Mouse (Mus musculus) neural tube, embryonic 11.5 days (tissue): ENCODE measurements at regions not wholly inside any gene's neighbourhood (a gene's known extent, or its start where the extent isn't known, plus 50 kb on each side); places are given as distances from the start of the nearest gene placed in this dataset.

ENCODE experiments used
- ATAC-seq: fragments of 200-750 bp; cut with Nextera tagmentation; 2 replicates; pipeline ENCODE4 v1.8.0; 2017; ENCODE audit warnings: moderate number of reproducible peaks, mild to moderate bottlenecking, moderate TSS enrichment, moderate library complexity; ENCODE audit not compliant: insufficient read depth, low FRiP score, low TSS enrichment
- DNase-seq: peaks from one replicate; pipeline ENCODE4 v3.0.0-alpha.2; 2015; ENCODE audit warnings: low spot score
- H3K27ac ChIP-seq: fragments of 300-500 bp; sonication (generic); 2 replicates; pipeline ENCODE4 v1.5.1; 2014; ENCODE audit warnings: low read depth, mild to moderate bottlenecking, low read length
- H3K27me3 ChIP-seq: fragments of 300-500 bp; sonication (generic); 2 replicates; pipeline ENCODE4 v1.6.1; 2014; ENCODE audit warnings: mild to moderate bottlenecking, low read length, mixed read lengths; ENCODE audit not compliant: control insufficient read depth, insufficient read depth
- H3K36me3 ChIP-seq: fragments of 300-500 bp; sonication (generic); 2 replicates; pipeline ENCODE4 v1.6.1; 2014; ENCODE audit warnings: mild to moderate bottlenecking, low read length, moderate library complexity, mixed read lengths; ENCODE audit not compliant: control insufficient read depth, insufficient read depth
- H3K4me1 ChIP-seq: fragments of 300-500 bp; sonication (generic); 2 replicates; pipeline ENCODE4 v1.6.1; 2014; ENCODE audit warnings: low read length, mixed read lengths; ENCODE audit not compliant: control insufficient read depth, insufficient read depth
- H3K4me2 ChIP-seq: fragments of 300-500 bp; sonication (generic); 2 replicates; pipeline ENCODE4 v1.6.1; 2014; ENCODE audit warnings: low read depth, mild to moderate bottlenecking, moderate library complexity
- H3K4me3 ChIP-seq: fragments of 300-500 bp; sonication (generic); 2 replicates; pipeline ENCODE4 v1.5.1; 2014; ENCODE audit warnings: low read depth, low read length
- H3K9ac ChIP-seq: fragments of 300-500 bp; sonication (generic); 2 replicates; pipeline ENCODE4 v1.6.1; 2014; ENCODE audit warnings: mild to moderate bottlenecking, low read length
- H3K9me3 ChIP-seq: fragments of 300-500 bp; sonication (generic); 2 replicates; pipeline ENCODE4 v1.6.1; 2016; ENCODE audit warnings: low read length; ENCODE audit not compliant: control insufficient read depth
- WGBS: fragments of 180-500 bp; shearing (Covaris S2); extraction: QIAGEN DNeasy Blood & Tissue Kit; methylation state at CpG from one replicate; pipeline ENCODE4 v1.1.7; 2014; 5-methylcytosine and 5-hydroxymethylcytosine counted together

- Histone ChIP-seq H3K36me3 (no peaks in the 10 kb centered on the region), H3K27me3 (no peaks in the 10 kb centered on the region), H3K4me3 (no peak overlapping the region), H3K9ac (no peak overlapping the region), H3K9me3 (no peaks in the 10 kb centered on the region), H3K4me1 (no peaks in the 10 kb centered on the region), H3K27ac (no peak overlapping the region), H3K4me2 (no peak overlapping the region)
- no peak for DNase-seq
- 46% methylated on average over 7 of the region's 7 CpGs for WGBS
- no peak for ATAC-seq
Measured at GRCm38 (mm10) chr13:101464928-101465747, 302.9 kb downstream of the Pik3r1 start.

- Histone ChIP-seq H3K4me1 (no peaks in the 10 kb centered on the region), H3K27ac (no peak overlapping the region), H3K4me3 (no peak overlapping the region), H3K9ac (no peak overlapping the region), H3K27me3 (no peaks in the 10 kb centered on the region), H3K36me3 (no peaks in the 10 kb centered on the region), H3K4me2 (no peak overlapping the region), H3K9me3 (no peaks in the 10 kb centered on the region)
- DNase-seq, result no peak
- no peak for ATAC-seq
- WGBS, result 77% methylated on average over 2 of the region's 2 CpGs
Measured at GRCm38 (mm10) chr13:101456926-101457325, 311.1 kb downstream of the Pik3r1 start.

DNA sequence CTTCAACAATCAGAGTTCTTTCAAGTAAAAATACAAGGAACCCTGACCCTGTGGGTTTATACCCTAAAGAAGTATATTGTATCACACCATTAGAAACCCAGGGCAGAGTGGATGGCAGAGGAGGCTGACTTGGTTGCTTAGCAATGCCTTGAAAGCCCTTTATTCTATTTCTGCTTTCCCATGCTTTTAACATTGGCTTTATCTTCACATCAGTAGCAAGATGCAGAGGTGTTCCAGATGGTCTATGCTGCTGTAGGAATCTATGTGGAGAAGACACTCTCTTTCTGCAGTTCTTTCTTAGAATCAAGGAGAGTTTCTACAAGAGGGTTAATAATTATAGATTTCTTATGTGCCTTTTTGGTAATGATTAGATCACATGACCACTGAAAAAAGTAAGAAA lies 313.7 kb downstream of the Pik3r1 start:
- DNase-seq (no peak), ATAC-seq (no peak)
- Histone ChIP-seq H3K27me3 (no peaks in the 10 kb centered on the region), H3K36me3 (no peaks in the 10 kb centered on the region), H3K4me2 (no peak overlapping the region), H3K9me3 (no peaks in the 10 kb centered on the region), H3K9ac (no peak overlapping the region), H3K4me3 (no peak overlapping the region), H3K4me1 (no peaks in the 10 kb centered on the region), H3K27ac (no peak overlapping the region)

DNA sequence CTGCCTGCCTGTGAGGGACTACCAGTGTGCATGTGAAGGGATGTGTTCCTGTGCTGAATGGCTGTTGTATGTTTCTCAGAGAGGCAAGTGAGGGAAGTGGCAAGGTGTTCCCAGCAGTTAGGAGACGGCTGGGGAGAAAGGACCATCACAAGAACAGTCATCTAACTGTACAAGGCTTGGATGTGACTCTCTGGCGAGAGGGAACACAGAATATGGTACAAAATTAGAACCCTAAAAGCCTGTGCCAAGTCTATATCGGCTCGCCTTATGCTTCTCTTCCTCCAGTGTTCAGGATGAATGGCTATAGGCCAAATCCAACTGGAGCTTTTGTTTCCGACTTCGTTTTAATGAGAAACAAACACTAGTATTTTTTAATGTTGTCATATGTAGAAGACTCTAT lies 317.5 kb downstream of the Pik3r1 start:
- no peaks in the 10 kb centered on the region for H3K27me3 ChIP-seq
- H3K9me3 ChIP-seq, result no peaks in the 10 kb centered on the region
- WGBS, result 92% methylated on average over 6 of the region's 6 CpGs
- DNase-seq, result no peak
- no peak overlapping the region for H3K9ac ChIP-seq
- no peaks in the 10 kb centered on the region for H3K36me3 ChIP-seq
- H3K4me1 ChIP-seq, result no peaks in the 10 kb centered on the region
- no peak overlapping the region for H3K4me2 ChIP-seq
- no peak for ATAC-seq
- no peak overlapping the region for H3K4me3 ChIP-seq
- H3K27ac ChIP-seq, result no peak overlapping the region

GRCm38 (mm10) chr13:101439517-101439916 lies 328.5 kb downstream of the Pik3r1 start:
- no peaks in the 10 kb centered on the region for H3K9me3 ChIP-seq
- H3K27ac ChIP-seq, result no peak overlapping the region
- H3K27me3 ChIP-seq, result no peaks in the 10 kb centered on the region
- no peak overlapping the region for H3K4me2 ChIP-seq
- H3K4me3 ChIP-seq, result no peak overlapping the region
- H3K36me3 ChIP-seq, result no peaks in the 10 kb centered on the region
- 27% methylated on average over 3 of the region's 3 CpGs for whole genome bisulfite sequencing
- no peak for DNase-seq
- no peak overlapping the region for H3K9ac ChIP-seq
- no peaks in the 10 kb centered on the region for H3K4me1 ChIP-seq
- 0 out of 2 replicates have a peak, but pooled peaks have one; percentile 23 for ATAC-seq

DNA sequence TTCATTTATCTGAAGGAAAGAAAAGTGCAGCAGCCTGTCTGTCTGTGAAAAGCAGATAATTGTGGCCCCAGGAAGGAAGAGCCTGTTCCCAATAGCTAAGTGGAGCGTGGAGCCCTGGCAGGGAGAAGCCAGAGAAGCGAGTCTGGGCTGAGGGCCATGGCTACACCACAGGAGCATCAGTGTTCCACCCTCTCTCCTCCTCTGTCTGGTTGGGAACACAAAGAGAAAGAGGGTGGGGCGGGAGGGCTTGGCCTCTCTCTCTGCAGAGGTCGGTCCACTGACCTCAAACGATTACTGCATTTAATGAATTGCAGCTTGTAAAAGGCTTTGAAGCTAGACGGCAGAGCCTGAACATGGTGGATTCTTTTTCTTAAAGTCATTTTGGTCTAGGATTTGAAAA lies 329.0 kb downstream of the Pik3r1 start:
- Histone ChIP-seq H3K4me1 (no peaks in the 10 kb centered on the region), H3K9me3 (no peaks in the 10 kb centered on the region), H3K36me3 (no peaks in the 10 kb centered on the region), H3K27me3 (no peaks in the 10 kb centered on the region), H3K4me2 (no peak overlapping the region), H3K4me3 (no peak overlapping the region), H3K9ac (no peak overlapping the region), H3K27ac (no peak overlapping the region)
- WGBS, result 13% methylated on average over 6 of the region's 6 CpGs
- no peak for ATAC-seq
- no peak for DNase-seq

DNA sequence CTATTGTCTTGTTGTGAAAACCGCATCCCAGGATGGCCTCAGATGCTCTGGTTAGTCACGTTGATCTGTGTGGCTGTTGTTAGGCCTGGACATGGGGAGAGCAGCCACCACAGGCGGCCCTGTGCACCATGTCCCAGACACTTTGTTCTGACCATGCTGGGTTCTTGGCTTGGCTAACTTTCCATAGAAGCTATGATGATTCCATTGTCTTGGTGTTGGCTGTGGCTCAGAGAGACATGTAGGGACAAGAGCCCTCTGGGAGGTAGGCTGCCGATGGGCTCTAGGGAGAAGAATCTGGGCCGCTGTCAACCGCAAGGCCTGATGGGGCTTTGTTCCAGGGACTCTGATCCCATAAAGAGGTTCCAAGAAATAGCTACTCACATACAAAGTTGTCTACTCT lies 334.9 kb downstream of the Pik3r1 start:
- ATAC-seq (no peak), DNase-seq (no peak)
- no peak overlapping the region for H3K27ac ChIP-seq
- no peaks in the 10 kb centered on the region for H3K9me3 ChIP-seq
- H3K4me1 ChIP-seq, result no peaks in the 10 kb centered on the region
- WGBS, result 92% methylated on average over 6 of the region's 6 CpGs
- no peaks in the 10 kb centered on the region for H3K36me3 ChIP-seq
- no peak overlapping the region for H3K9ac ChIP-seq
- H3K4me2 ChIP-seq, result no peak overlapping the region
- no peaks in the 10 kb centered on the region for H3K27me3 ChIP-seq
- H3K4me3 ChIP-seq, result no peak overlapping the region

DNA sequence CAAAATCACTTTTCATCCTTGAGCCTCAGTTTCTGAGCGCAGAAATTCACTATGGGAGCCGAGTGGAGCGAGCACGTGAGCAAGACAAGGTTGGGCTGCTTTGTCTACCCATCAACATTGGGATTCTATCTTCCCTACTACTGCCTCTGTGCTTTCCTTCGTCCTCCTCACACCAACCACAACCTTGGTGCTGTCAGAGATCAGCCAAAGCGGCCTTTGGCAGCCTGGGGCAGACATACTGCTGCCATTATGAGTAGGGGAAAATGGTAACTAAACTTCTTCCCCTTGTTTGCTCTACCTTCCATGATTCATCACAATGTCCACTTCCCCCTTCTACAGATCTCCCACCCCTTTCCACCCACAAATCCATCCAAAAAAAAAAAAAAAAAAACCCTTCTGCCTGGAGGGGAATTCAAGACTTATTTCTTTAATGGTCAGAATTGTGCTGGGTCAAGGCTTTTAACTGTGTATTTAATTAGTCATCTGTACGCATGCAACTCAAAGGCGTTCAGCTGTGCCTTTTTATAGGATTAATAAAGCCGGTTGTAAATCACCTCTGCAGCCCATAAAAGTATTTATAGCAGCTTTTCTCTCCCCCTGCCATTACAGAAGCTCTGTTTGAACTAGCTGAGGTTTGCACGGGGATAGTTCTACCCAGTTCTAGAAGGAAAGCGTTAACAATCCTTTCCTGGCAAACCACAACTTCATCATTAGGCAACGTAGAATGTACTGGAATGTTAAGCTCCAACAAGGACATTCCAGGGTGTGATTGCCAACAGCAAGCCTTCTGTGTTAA lies 340.4 kb downstream of the Pik3r1 start:
- ATAC-seq (no peak), DNase-seq (no peak)
- Histone ChIP-seq H3K27ac (no peak overlapping the region), H3K4me3 (no peak overlapping the region), H3K36me3 (no peaks in the 10 kb centered on the region), H3K27me3 (no peaks in the 10 kb centered on the region), H3K4me2 (no peak overlapping the region), H3K9me3 (no peaks in the 10 kb centered on the region), H3K9ac (no peak overlapping the region), H3K4me1 (no peaks in the 10 kb centered on the region)
- WGBS, result 70% methylated on average over 12 of the region's 12 CpGs

DNA sequence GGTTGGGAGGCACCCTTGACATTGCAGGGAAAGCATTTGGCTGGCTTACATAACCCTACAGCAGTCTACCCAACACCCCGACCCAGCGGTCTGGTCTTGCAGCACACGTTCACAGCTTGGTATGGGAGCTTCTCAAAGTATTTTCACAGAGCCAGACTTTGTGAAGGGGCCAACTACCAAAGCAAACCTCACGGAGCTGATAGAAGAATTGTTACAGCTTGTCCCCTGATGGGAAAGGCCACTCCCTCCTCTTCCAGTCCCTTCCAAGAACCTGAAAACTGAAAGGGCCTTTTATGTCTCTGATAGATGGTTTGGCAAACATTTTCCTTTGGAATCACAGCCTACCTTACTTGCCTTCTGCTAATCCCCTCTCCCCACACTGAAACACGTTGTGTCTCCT lies 341.6 kb downstream of the Pik3r1 start:
- Histone ChIP-seq H3K4me3 (no peak overlapping the region), H3K4me1 (no peaks in the 10 kb centered on the region), H3K4me2 (no peak overlapping the region), H3K27me3 (no peaks in the 10 kb centered on the region), H3K9ac (no peak overlapping the region), H3K9me3 (no peaks in the 10 kb centered on the region), H3K27ac (no peak overlapping the region), H3K36me3 (no peaks in the 10 kb centered on the region)
- DNase-seq (no peak), ATAC-seq (no peak)
- 54% methylated on average over 5 of the region's 5 CpGs for WGBS
